Mouse (Mus musculus): ENCODE measurements around the gene A930004D18Rik. TPM values are rescaled to one million over a fixed set of nuclear protein-coding genes. Genes with fewer than 3 reads are reported as not detected.

A930004D18Rik gene
- polyA plus RNA-seq, 1 experiment from 2014 or later = 9.6 TPM

DNA sequence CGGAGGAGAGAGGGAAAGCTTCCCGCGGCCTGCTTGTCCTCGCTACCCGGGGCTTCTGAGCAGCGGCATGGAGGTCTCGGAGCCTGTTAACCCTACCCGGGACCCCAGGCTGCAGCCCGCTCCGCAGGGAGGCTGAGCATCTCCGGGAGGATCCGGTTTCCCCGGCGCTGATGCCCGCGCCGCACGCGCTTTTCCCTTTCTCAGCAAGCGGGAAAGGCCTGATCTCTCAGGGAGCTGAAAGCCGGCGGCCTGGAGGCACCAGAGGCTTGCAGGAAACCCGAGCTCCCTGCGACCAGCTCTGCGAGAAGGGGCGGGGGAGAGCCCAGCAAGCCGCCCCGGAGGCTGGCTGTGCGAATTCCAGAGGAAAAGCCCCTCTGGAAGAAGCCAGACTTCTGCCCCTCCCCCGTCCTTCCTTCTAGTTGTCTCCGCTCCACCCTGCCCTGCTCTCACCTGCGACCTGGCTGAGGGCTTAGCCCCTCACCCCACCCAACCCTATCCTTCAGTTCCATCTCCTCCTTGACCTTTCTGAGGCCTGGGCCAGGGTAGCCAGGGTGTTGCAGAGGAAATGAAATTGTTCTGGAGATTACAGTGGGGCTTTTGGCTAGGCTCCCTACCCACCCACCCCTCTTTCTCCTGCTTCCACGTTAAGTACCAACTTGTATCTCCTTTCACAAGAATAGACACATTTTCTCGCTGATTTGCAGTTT is 5.6 kb downstream of the A930004D18Rik start:
- peak overlapping the region; percentile 71 for H3K9ac ChIP-seq (replicated peaks; ENCODE audit: low read depth, low read length)
- peak overlapping the region; percentile 77 for H3K4me2 ChIP-seq (ENCODE audit: low read length)
- no peak overlapping the region for H3K27ac ChIP-seq (ENCODE audit: low read length)
- ATAC-seq = no peak
- H3K4me3 ChIP-seq (replicated peaks; ENCODE audit: low read length) = peak overlapping the region; percentile 39
- peaks cover 39% of the 10 kb centered on the region for H3K4me1 ChIP-seq (replicated peaks; ENCODE audit: control insufficient read depth, insufficient read depth, low read length)
- no peaks in the 10 kb centered on the region for H3K36me3 ChIP-seq (ENCODE audit: control insufficient read depth, insufficient read depth)
- no peaks in the 10 kb centered on the region for H3K27me3 ChIP-seq (replicated peaks; ENCODE audit: control insufficient read depth, insufficient read depth, low read length)
- H3K9me3 ChIP-seq (ENCODE audit: control insufficient read depth, low read length) = no peaks in the 10 kb centered on the region
- WGBS = 3% methylated on average over 31 of the region's 34 CpGs

DNA sequence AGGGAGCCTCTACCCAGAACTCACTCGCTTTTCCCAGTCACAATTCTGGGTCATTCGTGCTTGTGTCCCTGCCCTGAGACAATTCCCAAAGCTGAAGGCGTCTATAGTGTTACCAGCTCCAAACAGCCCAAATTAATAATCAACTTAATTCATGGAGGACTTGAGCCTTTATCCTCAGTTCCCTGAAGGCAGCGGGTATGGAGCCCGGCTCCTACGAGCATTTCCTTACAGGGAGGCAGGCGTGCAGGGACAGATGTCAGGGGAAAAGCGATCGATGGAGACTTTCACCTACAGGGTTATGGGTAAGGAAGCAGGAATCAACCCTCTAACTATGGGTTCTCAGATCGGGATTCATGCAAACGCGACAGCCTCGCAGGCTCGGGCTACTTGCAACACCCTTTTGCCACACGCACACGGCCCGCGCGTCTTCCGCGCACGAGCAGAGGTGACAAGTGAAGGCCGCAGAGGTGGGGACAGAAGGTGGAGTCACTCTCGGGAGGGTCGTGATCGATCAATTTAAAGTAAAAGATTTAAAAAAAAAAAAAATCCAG is 6.2 kb downstream of the A930004D18Rik start:
- Histone ChIP-seq H3K27ac (ENCODE audit: low read length) (no peak overlapping the region), H3K9me3 (ENCODE audit: control insufficient read depth, low read length) (no peaks in the 10 kb centered on the region), H3K4me3 (replicated peaks; ENCODE audit: low read length) (peak overlapping the region; percentile 39), H3K4me2 (ENCODE audit: low read length) (peak overlapping the region; percentile 77), H3K36me3 (ENCODE audit: control insufficient read depth, insufficient read depth) (no peaks in the 10 kb centered on the region), H3K4me1 (replicated peaks; ENCODE audit: control insufficient read depth, insufficient read depth, low read length) (peaks cover 44% of the 10 kb centered on the region), H3K27me3 (replicated peaks; ENCODE audit: control insufficient read depth, insufficient read depth, low read length) (no peaks in the 10 kb centered on the region), H3K9ac (replicated peaks; ENCODE audit: low read depth, low read length) (peak overlapping the region; percentile 71)
- no peak for ATAC-seq
- 3% methylated on average over 26 of the region's 26 CpGs for WGBS

GRCm38 (mm10) chr2:18030581-18030980 is 7.0 kb downstream of the A930004D18Rik start:
- Histone ChIP-seq H3K4me3 (replicated peaks; ENCODE audit: low read length) (no peak overlapping the region), H3K27ac (ENCODE audit: low read length) (no peak overlapping the region), H3K9ac (replicated peaks; ENCODE audit: low read depth, low read length) (no peak overlapping the region), H3K4me1 (replicated peaks; ENCODE audit: control insufficient read depth, insufficient read depth, low read length) (peaks cover 48% of the 10 kb centered on the region), H3K4me2 (ENCODE audit: low read length) (peak overlapping the region; percentile 35), H3K27me3 (replicated peaks; ENCODE audit: control insufficient read depth, insufficient read depth, low read length) (no peaks in the 10 kb centered on the region), H3K36me3 (ENCODE audit: control insufficient read depth, insufficient read depth) (no peaks in the 10 kb centered on the region), H3K9me3 (ENCODE audit: control insufficient read depth, low read length) (no peaks in the 10 kb centered on the region)
- WGBS = 20% methylated on average over 8 of the region's 8 CpGs
- ATAC-seq = no peak

- H3K27ac ChIP-seq (ENCODE audit: low read length) = no peak overlapping the region
- H3K4me3 ChIP-seq (replicated peaks; ENCODE audit: low read length) = no peak overlapping the region
- H3K27me3 ChIP-seq (replicated peaks; ENCODE audit: control insufficient read depth, insufficient read depth, low read length) = no peaks in the 10 kb centered on the region
- no peak overlapping the region for H3K4me2 ChIP-seq (ENCODE audit: low read length)
- H3K36me3 ChIP-seq (ENCODE audit: control insufficient read depth, insufficient read depth) = no peaks in the 10 kb centered on the region
- peaks cover 51% of the 10 kb centered on the region for H3K4me1 ChIP-seq (replicated peaks; ENCODE audit: control insufficient read depth, insufficient read depth, low read length)
- H3K9me3 ChIP-seq (ENCODE audit: control insufficient read depth, low read length) = no peaks in the 10 kb centered on the region
- ATAC-seq = no peak
- 45% methylated on average over 7 of the region's 7 CpGs for WGBS
- H3K9ac ChIP-seq (replicated peaks; ENCODE audit: low read depth, low read length) = no peak overlapping the region
Observed at GRCm38 (mm10) chr2:18029656-18030055, 7.9 kb downstream of the A930004D18Rik start.

GRCm38 (mm10) chr2:18028140-18029021 is 9.2 kb downstream of the A930004D18Rik start:
- Histone ChIP-seq H3K27me3 (replicated peaks; ENCODE audit: control insufficient read depth, insufficient read depth, low read length) (no peaks in the 10 kb centered on the region), H3K36me3 (ENCODE audit: control insufficient read depth, insufficient read depth) (no peaks in the 10 kb centered on the region), H3K4me2 (ENCODE audit: low read length) (peak overlapping the region; percentile 61), H3K4me3 (replicated peaks; ENCODE audit: low read length) (peak overlapping the region; percentile 70), H3K27ac (ENCODE audit: low read length) (peak overlapping the region; percentile 98), H3K9me3 (ENCODE audit: control insufficient read depth, low read length) (no peaks in the 10 kb centered on the region), H3K4me1 (replicated peaks; ENCODE audit: control insufficient read depth, insufficient read depth, low read length) (peaks cover 45% of the 10 kb centered on the region), H3K9ac (replicated peaks; ENCODE audit: low read depth, low read length) (peak overlapping the region; percentile 86)
- WGBS = under 1% methylated on average over 61 of the region's 61 CpGs
- peak; percentile 58 for ATAC-seq

- peak overlapping the region; percentile 61 for H3K4me2 ChIP-seq (ENCODE audit: low read length)
- under 1% methylated on average over 43 of the region's 44 CpGs for WGBS
- no peaks in the 10 kb centered on the region for H3K27me3 ChIP-seq (replicated peaks; ENCODE audit: control insufficient read depth, insufficient read depth, low read length)
- H3K4me3 ChIP-seq (replicated peaks; ENCODE audit: low read length) = peak overlapping the region; percentile 70
- peak; percentile 86 for ATAC-seq
- peak overlapping the region; percentile 86 for H3K9ac ChIP-seq (replicated peaks; ENCODE audit: low read depth, low read length)
- H3K9me3 ChIP-seq (ENCODE audit: control insufficient read depth, low read length) = no peaks in the 10 kb centered on the region
- H3K4me1 ChIP-seq (replicated peaks; ENCODE audit: control insufficient read depth, insufficient read depth, low read length) = peaks cover 38% of the 10 kb centered on the region
- peak overlapping the region; percentile 98 for H3K27ac ChIP-seq (ENCODE audit: low read length)
- no peaks in the 10 kb centered on the region for H3K36me3 ChIP-seq (ENCODE audit: control insufficient read depth, insufficient read depth)
Observed at GRCm38 (mm10) chr2:18027448-18028139, 9.9 kb downstream of the A930004D18Rik start.

DNA sequence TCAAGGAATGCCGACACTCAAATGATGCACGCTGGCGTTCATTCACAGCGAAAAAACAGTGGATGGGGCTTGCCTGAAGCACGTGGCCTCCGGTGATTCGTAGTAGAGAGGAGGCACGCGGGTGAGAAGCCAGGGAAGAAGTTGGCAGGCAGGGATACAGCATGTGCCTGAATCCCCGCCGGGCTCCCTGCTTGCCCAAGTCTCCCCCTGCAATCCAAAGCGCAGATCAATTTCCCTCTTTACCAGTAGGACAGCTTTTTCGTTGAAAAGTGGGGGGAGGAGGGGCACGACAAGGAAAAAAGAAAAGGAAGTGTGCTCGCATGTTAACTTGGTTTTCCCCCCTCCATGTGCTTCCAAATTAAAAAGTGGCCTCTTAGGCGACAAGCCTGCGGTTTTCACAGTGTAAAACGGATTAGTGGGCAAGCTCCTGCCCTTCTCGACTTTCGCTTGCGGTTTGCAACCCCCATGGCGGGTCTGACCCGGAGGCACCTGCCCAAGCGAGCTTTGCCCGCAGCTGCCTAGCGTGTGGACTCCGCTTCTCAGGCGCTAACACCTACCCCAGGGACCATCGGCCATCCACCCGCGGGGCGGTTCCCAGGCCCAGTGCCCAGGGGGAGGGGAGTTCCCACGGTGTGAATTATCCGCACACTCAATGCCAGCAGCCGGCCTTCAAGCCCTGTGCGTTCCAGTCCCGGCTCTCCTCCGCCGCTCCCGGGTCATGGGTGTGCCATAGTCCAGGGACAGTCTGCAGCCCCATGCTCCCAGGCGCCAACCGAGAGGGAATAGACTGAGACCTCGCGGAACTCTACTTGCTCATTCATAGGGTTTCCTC is 11.2 kb downstream of the A930004D18Rik start:
- Histone ChIP-seq H3K4me2 (ENCODE audit: low read length) (peak overlapping the region; percentile 61), H3K4me1 (replicated peaks; ENCODE audit: control insufficient read depth, insufficient read depth, low read length) (peaks cover 26% of the 10 kb centered on the region), H3K9me3 (ENCODE audit: control insufficient read depth, low read length) (no peaks in the 10 kb centered on the region), H3K36me3 (ENCODE audit: control insufficient read depth, insufficient read depth) (no peaks in the 10 kb centered on the region), H3K9ac (replicated peaks; ENCODE audit: low read depth, low read length) (peak overlapping the region; percentile 20), H3K27ac (ENCODE audit: low read length) (peak overlapping the region; percentile 22), H3K27me3 (replicated peaks; ENCODE audit: control insufficient read depth, insufficient read depth, low read length) (no peaks in the 10 kb centered on the region), H3K4me3 (replicated peaks; ENCODE audit: low read length) (peak overlapping the region; percentile 70)
- WGBS = under 1% methylated on average over 44 of the region's 44 CpGs
- ATAC-seq = peak; percentile 22

DNA sequence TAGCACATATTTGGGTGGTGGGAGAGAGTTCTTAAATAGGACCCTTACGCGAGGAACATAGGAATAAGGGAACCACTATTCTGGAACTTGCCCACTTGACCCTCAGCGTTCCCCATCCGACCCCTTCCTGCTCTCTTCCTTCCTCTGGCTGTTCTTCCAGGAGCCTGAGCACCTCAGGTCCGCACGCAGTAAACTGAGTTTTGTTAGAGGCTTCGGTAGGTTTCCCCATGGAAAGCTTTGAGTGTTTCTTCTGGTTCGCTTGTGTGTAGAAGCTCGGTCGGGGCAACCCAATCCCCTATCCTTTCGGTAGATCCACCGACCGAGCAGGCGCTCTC is 11.8 kb downstream of the A930004D18Rik start:
- Histone ChIP-seq H3K4me3 (replicated peaks; ENCODE audit: low read length) (peak overlapping the region; percentile 70), H3K9ac (replicated peaks; ENCODE audit: low read depth, low read length) (peak overlapping the region; percentile 20), H3K27me3 (replicated peaks; ENCODE audit: control insufficient read depth, insufficient read depth, low read length) (no peaks in the 10 kb centered on the region), H3K4me2 (ENCODE audit: low read length) (peak overlapping the region; percentile 61), H3K36me3 (ENCODE audit: control insufficient read depth, insufficient read depth) (no peaks in the 10 kb centered on the region), H3K4me1 (replicated peaks; ENCODE audit: control insufficient read depth, insufficient read depth, low read length) (peaks cover 23% of the 10 kb centered on the region), H3K27ac (ENCODE audit: low read length) (peak overlapping the region; percentile 22), H3K9me3 (ENCODE audit: control insufficient read depth, low read length) (no peaks in the 10 kb centered on the region)
- no peak for ATAC-seq
- WGBS = 1% methylated on average over 14 of the region's 14 CpGs
